Mouse (Mus musculus): ENCODE measurements around the gene Arid1b. TPM values are rescaled to one million over a fixed set of nuclear protein-coding genes. Genes with fewer than 3 reads are reported as not detected.

Arid1b gene
- polyA plus RNA-seq, 1 experiment = 41.6 TPM

DNA sequence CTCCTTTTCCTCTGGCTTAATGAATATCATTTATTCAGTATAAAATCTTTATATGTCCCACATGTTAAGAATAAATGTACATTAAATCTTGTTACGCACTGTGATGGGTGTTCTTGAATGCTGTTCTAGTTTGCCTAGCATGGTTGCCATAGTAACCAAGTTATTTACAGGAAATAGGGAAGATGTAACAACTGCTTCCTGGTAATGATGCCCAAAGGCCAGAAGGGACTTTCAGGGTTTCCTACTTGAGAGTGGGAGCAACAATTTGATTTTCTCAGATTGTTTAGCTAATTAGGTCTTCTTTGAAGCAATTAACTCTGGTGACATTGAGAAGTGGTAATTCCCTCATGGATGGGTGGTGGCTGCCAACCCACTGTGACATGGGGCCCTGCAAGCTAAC lies 350.3 kb downstream of the Arid1b start:
- TF ChIP-seq CTCF (IDR thresholded peaks at IDR 0.05; ENCODE audit: borderline replicate concordance, extremely low read depth, insufficient read depth, insufficient read length) (no peak), POLR2A (IDR thresholded peaks at IDR 0.05; ENCODE audit: borderline replicate concordance, extremely low read depth, insufficient read depth, insufficient read length, poor library complexity, severe bottlenecking) (no peak)
- peak; percentile 43 for DNase-seq (ENCODE audit: low read depth)

- no peak for TF ChIP-seq POLR2A (IDR thresholded peaks at IDR 0.05; ENCODE audit: borderline replicate concordance, extremely low read depth, insufficient read depth, insufficient read length, poor library complexity, severe bottlenecking)
- no peak for TF ChIP-seq CTCF (IDR thresholded peaks at IDR 0.05; ENCODE audit: borderline replicate concordance, extremely low read depth, insufficient read depth, insufficient read length)
- DNase-seq (ENCODE audit: low read depth) = no peak
Observed at GRCm38 (mm10) chr17:5345810-5346209, 351.7 kb downstream of the Arid1b start.

DNA sequence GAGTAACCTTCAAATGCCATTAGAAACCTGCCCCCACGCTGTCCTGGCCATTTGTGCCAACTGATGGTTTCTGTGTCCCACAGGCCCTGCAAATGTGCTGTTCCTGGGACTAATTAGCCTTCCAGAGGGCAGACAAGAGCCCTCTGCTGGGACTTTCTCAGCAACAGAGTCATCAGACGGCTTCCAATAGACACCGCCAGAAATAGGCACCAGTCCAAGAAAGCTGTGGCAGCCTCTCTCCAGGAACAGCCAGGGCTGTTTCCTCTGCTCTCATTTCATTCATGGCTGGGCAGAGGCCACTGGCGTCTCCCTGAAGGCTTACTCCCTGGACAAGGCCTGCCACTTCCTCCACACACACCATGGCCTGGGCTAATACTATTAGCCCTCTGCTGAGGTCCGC lies 358.8 kb downstream of the Arid1b start:
- TF ChIP-seq POLR2A (IDR thresholded peaks at IDR 0.05; ENCODE audit: borderline replicate concordance, extremely low read depth, insufficient read depth, insufficient read length, poor library complexity, severe bottlenecking) (no peak), CTCF (IDR thresholded peaks at IDR 0.05; ENCODE audit: borderline replicate concordance, extremely low read depth, insufficient read depth, insufficient read length) (no peak)
- DNase-seq (ENCODE audit: low read depth) = peak; percentile 88

DNA sequence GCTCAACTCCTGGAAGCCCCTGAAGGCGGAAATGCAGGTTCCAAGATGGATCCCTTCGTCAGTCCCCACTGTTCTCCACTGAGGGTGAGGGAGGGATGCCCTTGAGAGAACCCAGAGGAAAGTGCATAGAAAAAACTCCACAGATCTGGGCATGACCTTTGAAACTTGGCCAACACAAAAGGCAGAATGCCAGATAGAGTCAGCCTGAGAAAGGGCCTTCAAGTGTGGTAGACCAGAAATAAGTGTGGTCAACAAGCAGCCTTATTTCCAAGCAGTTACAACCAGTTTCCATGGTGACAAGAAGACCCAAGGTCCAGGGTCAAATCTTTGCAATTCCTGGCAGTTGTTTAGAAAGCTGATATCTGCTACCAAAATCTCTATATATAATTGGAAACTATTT lies 366.6 kb downstream of the Arid1b start:
- TF ChIP-seq POLR2A (IDR thresholded peaks at IDR 0.05; ENCODE audit: borderline replicate concordance, extremely low read depth, insufficient read depth, insufficient read length, poor library complexity, severe bottlenecking) (no peak), CTCF (IDR thresholded peaks at IDR 0.05; ENCODE audit: borderline replicate concordance, extremely low read depth, insufficient read depth, insufficient read length) (no peak)
- no peak for DNase-seq (ENCODE audit: low read depth)

- TF ChIP-seq POLR2A (IDR thresholded peaks at IDR 0.05; ENCODE audit: borderline replicate concordance, extremely low read depth, insufficient read depth, insufficient read length, poor library complexity, severe bottlenecking) (no peak), CTCF (IDR thresholded peaks at IDR 0.05; ENCODE audit: borderline replicate concordance, extremely low read depth, insufficient read depth, insufficient read length) (no peak)
- DNase-seq (ENCODE audit: low read depth) = peak; percentile 16
Observed at GRCm38 (mm10) chr17:5365992-5366398, 371.9 kb downstream of the Arid1b start.

GRCm38 (mm10) chr17:5371032-5371431 lies 376.9 kb downstream of the Arid1b start:
- DNase-seq (ENCODE audit: low read depth) = no peak
- TF ChIP-seq POLR2A (IDR thresholded peaks at IDR 0.05; ENCODE audit: borderline replicate concordance, extremely low read depth, insufficient read depth, insufficient read length, poor library complexity, severe bottlenecking) = no peak
- no peak for TF ChIP-seq CTCF (IDR thresholded peaks at IDR 0.05; ENCODE audit: borderline replicate concordance, extremely low read depth, insufficient read depth, insufficient read length)

GRCm38 (mm10) chr17:5371521-5371920 lies 377.4 kb downstream of the Arid1b start:
- TF ChIP-seq CTCF (IDR thresholded peaks at IDR 0.05; ENCODE audit: borderline replicate concordance, extremely low read depth, insufficient read depth, insufficient read length) (no peak), POLR2A (IDR thresholded peaks at IDR 0.05; ENCODE audit: borderline replicate concordance, extremely low read depth, insufficient read depth, insufficient read length, poor library complexity, severe bottlenecking) (no peak)
- no peak for DNase-seq (ENCODE audit: low read depth)

GRCm38 (mm10) chr17:5372951-5373350 lies 378.8 kb downstream of the Arid1b start:
- TF ChIP-seq CTCF (IDR thresholded peaks at IDR 0.05; ENCODE audit: borderline replicate concordance, extremely low read depth, insufficient read depth, insufficient read length) (no peak), POLR2A (IDR thresholded peaks at IDR 0.05; ENCODE audit: borderline replicate concordance, extremely low read depth, insufficient read depth, insufficient read length, poor library complexity, severe bottlenecking) (no peak)
- peak; percentile 61 for DNase-seq (ENCODE audit: low read depth)

GRCm38 (mm10) chr17:5377151-5377929 lies 383.2 kb downstream of the Arid1b start:
- DNase-seq (ENCODE audit: low read depth) = peak; percentile 74
- no peak for TF ChIP-seq POLR2A (IDR thresholded peaks at IDR 0.05; ENCODE audit: borderline replicate concordance, extremely low read depth, insufficient read depth, insufficient read length, poor library complexity, severe bottlenecking)
- no peak for TF ChIP-seq CTCF (IDR thresholded peaks at IDR 0.05; ENCODE audit: borderline replicate concordance, extremely low read depth, insufficient read depth, insufficient read length)

- peak; percentile 58 for DNase-seq (ENCODE audit: low read depth)
- TF ChIP-seq POLR2A (IDR thresholded peaks at IDR 0.05; ENCODE audit: borderline replicate concordance, extremely low read depth, insufficient read depth, insufficient read length, poor library complexity, severe bottlenecking) = no peak
- no peak for TF ChIP-seq CTCF (IDR thresholded peaks at IDR 0.05; ENCODE audit: borderline replicate concordance, extremely low read depth, insufficient read depth, insufficient read length)
Observed at GRCm38 (mm10) chr17:5377930-5378310, 383.8 kb downstream of the Arid1b start.

- no peak for TF ChIP-seq POLR2A (IDR thresholded peaks at IDR 0.05; ENCODE audit: borderline replicate concordance, extremely low read depth, insufficient read depth, insufficient read length, poor library complexity, severe bottlenecking)
- no peak for TF ChIP-seq CTCF (IDR thresholded peaks at IDR 0.05; ENCODE audit: borderline replicate concordance, extremely low read depth, insufficient read depth, insufficient read length)
- no peak for DNase-seq (ENCODE audit: low read depth)
Observed at GRCm38 (mm10) chr17:5385694-5386093, 391.6 kb downstream of the Arid1b start.
